Mouse (Mus musculus): ENCODE results near the gene Zfp526. TPM values are rescaled to one million over a fixed set of nuclear protein-coding genes. Genes with fewer than 3 reads are reported as not detected.

Gene Zfp526
- total RNA-seq (2021), result 10 to 100 TPM; 10.5 to 12.4 TPM

DNA sequence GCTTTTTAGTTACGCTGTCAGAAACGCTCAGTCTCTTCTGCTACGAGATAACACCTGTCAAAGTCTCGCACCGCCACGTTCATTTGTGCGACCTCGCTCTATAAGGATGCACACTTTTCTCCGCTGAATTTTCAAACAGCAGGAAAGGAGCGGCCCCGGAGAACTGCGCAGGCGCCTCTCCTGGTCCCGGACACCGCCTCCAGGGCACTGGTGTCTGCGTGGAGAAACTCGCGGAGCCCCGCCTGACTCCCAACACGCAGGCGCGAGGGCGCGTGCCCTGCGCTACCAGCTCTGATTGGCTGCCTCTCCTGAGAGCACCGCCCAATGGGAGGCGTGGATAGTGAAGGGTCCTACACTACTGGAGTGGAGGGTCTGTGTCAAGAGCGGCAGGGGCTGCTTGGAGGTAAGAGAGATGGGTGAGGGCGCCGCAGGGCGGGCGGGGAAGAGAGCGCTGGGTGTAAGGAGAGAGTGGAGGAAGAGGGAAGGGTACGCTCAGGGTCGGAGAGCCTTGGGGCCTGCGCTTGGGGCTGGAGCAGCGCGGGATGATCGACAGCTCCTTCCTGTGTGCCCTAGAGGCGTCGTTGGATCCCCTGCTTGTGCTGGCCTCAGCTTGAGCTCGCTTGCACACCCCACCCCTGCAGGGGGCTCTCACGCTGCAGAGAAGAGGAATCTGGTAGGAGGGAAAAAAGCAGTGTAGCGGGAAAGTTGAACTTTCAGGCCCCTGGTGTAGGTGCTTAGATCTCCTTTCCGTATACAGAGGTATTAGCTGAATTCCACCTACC is at the start of gene Zfp526:
Gene Zfp526, plus strand, starts transcription at position 324 of the 782 bp plus-strand sequence.
- DNase-seq (ENCODE audit: extremely low spot score in 1 of 2, low spot score in 1 of 2), result peak; percentile 88 to 89

DNA sequence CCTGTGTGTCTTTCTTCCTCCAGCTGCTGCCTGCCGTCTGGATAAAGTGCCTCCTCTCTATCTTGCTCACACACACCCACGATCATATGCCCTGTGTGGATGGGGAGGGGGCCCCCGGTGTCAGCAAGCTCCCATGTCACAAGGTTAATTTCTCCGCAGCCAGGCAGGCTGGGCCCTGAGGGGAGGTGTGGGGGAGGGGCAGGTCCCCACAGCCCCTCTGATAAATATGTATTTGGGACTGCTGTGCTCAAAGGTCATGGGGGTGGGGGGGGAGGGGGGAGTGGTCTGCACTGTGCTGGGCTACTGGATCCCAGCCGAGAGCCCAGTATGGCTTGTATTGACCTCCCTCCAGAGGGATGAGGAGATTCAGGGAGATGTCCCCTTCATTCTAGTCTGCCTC is 48.6 kb upstream of the Zfp526 start:
- DNase-seq (ENCODE audit: extremely low spot score in 1 of 2, low spot score in 1 of 2), result no peak

DNA sequence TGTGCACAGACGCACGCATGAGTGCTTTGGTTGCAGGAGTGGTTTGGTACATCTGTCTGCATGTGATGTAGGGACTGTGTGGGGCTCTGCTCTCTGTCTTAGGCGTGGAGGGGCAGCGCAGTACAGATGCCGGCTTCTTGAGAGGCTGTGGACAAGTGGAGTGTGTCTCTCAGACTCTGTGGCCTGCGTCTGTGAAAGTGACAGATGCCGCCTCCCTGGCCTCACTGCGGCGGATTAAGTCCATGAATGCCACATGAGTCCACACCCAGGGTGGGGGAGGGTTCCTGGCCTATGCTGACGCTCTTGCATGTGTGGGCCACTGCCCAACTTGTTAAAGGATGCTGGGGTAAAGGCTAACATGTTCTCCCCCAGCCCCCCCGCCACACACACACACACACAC is 46.9 kb upstream of the Zfp526 start:
- DNase-seq (ENCODE audit: extremely low spot score in 1 of 2, low spot score in 1 of 2), result no peak

DNA sequence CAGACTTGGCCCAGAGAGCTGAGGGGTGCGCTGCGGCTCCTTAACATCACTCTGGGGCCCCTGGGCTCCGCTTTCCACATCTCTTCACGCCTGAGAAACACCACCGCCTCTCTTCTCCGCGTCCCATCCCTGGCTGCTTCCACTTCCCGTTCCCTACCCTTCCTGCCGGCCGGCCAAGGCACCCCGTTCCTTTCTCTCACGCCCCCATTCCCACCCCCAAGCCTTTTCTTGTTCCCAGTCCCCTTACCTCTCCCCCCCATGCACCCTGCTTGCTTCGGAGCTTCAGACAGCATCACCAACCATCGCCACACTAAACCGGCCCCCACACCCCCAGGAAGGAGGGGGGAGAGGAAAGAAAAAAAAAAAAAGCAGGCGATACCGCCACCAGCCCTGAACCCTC is 42.9 kb upstream of the Zfp526 start:
- no peak for DNase-seq (ENCODE audit: extremely low spot score in 1 of 2, low spot score in 1 of 2)

DNA sequence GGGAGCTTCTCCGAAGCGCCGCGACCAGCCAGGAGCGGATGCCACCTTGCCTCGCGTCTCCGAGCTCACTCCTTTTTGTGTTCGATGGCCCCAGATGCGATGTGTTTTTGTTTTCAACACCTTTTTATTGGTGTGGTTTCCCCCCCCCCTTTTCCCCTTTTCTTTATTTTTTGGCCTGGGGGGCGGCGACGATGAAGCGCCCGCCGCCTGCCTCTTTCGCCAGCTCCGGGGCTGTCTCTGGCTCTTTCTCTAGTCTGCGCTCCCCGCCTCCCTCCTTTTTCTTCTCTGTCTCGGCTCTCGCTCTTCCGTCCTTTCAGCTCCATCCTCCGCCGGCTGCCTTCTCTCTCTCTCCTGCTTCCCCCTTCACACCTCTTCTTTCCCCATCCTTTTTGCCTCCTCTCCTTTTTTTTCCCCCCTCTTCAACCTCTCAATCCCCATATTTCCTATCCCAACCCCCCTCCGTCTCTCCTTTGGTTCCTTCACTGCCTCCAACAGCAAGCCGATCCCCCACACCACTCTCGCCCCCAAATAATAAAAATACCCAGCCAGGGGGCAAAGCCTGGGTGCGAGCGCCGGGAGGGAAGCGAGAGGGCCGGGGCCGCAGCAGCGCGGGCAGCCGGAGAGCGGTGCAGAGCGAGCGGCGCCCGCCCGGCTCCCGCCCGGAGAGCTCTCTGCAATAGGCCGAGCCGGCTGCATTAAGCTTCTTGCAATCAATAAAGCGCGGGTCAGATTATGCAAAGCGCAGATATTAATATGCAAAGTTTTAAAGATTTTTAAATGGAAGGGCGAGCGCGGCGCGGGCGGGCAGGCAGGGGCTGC is 42.2 kb upstream of the Zfp526 start:
- DNase-seq (ENCODE audit: extremely low spot score in 1 of 2, low spot score in 1 of 2), result peak; percentile 26 to 35

DNA sequence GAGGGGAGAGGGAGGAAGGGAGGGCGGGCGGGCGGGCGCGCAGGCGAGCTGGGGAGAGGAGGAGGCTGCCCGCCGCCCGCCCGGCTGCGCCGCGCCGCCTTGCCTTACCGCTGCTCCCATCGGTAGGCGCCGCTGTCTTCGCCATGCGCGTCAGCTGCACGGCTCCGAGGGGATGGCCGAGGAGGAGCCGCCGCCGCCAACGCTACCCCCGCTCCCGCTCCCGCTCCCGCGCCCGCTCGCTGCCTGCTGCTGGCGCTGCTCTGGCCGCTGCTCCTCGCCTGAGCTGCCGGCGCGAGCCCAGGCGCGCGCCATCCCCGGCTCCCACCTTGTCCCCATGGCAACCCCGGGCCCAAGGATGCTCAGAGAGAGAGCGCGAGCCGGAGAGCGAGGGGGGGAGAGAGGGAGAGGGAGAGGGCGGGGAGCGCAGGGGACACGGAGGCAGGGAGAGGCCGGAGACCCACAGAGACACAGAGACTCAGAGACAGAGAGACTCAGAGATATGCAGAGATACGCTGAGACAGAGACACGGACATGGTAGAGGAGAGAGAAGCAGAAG is 41.5 kb upstream of the Zfp526 start, which contains the start of gene Pou2f2:
Gene Pou2f2, minus strand, starts transcription at position 121 of the 556 bp plus-strand sequence.
- DNase-seq (ENCODE audit: extremely low spot score in 1 of 2, low spot score in 1 of 2), result peak; percentile 65 to 77

DNA sequence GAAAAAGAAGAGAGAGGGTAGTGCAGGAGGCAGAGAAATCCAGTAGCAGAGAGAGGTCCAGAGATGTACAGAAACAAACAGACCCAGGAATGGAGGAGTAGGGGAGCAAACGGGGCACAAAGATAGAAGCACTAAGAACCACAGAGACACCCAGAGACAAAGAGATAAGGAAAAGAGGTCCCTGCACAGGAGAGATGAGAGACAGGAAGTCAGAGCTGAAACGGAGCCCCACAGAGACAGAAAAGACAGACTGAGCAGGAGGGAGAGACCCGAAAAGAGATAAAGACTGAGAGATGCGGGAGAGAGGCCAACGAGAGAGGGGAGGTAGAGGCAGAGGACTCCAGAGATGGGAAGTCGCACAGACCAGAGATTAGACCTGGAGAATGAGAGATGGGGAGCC is 40.7 kb upstream of the Zfp526 start:
- no peak for DNase-seq (ENCODE audit: extremely low spot score in 1 of 2, low spot score in 1 of 2)

DNA sequence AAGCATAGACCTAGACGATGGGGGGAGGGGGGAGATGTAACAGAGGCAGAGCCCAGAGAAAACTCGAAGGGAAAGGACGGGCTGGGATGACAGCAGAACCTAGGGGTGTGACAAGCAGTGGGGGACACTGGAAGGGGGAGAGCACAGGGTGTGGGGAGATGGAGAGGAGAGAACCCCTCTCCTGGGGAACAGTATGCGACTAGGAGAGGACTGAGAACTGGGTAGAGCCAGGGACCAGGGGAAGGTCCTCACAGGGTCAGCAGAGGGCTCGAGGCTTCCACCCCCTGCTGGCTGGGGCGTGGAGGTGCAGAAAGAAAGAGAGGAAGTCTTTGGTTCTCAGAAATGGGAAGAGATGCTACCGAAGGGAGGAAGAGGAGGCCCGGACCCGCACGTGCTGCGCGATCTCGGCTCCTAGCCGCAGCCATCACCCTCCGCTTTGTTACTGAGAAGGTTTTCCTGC is 39.9 kb upstream of the Zfp526 start:
- peak in 1 of 2 experiments; percentile 35 for DNase-seq (ENCODE audit: extremely low spot score in 1 of 2, low spot score in 1 of 2)

DNA sequence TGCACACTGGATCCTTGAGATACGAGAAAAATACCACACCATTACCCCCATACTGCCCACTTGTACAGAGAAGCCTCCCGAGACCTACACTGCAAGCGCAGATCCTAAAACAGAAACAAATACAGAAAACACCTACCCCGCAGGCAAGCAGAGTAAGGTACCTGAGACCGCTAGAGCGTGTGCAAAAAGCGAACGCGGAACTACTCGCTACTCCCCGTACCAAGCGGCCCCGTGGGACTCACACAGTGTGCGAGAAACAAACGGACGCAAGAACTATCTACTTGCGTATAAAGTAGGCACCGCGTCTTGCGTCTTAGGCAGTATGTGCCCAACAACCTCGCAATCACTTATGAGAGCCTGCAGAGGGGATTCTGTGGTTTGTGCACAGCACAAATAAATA is 39.4 kb upstream of the Zfp526 start:
- no peak for DNase-seq (ENCODE audit: extremely low spot score in 1 of 2, low spot score in 1 of 2)

DNA sequence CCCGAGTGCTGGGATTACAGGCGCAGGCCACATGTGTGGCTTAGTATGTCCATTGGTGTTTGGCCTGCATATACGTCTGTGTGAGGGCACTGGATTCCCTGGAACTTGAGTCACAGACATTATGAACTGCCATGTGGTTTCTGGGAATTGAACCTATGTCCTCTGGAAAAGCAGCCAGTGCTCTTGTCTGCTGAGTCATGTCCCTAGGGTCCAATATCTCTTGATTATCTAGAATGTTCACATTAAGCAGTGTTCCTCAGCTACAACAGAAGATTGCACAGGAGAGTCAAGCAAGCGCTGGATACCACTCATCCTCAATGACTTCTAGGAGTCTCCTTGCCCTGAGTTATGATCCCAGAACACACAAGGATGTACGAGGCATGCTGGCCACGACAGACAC is 37.1 kb upstream of the Zfp526 start:
- DNase-seq (ENCODE audit: extremely low spot score in 1 of 2, low spot score in 1 of 2), result no peak

DNA sequence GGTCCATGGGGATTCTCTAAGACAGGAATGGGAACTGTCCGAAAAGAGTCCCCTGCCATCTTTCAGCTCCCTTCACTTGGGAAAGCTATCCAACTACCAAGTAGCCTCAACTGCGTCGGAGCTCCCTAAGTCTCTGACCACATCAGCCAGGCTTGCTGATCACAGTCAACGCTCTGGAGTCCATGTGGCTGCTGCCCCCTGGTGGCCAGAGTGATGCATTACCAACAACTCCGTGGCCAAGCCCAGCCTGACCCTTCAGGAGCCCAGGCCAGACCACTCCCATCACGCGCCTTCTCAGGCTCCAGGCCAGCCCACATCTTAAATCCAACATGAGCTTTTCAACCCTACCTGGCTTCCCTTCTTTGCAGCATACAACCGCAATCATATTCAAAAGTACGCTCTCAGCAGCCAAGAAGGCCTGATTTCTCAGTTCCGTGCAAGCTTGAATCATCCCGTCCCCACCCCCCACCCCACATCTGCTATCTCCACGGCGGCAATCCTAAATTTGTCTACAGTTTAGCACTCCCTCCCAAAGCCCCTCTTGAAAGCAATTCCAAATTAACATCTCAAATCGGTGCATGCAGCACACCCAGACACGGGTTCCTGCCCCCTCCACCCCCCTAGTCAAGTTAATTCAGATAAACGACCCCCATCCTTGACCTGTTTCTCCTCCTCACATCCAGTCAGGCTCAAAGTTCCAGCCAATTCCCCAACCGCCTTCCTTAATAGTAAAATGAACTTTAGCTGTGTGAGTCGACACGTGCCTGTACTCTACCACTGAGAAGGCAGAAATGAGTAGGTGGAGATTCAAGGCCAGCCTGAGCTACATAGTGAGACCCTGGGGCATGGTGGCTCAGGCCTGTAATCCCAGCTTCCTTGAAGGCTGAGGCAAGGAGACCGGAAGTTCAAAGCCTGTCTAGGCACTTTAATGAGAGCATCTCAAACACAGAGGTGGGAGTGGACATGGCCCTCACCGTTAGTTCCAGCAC is 33.3 kb upstream of the Zfp526 start:
- peak; percentile 91 to 94 for DNase-seq (ENCODE audit: extremely low spot score in 1 of 2, low spot score in 1 of 2)

DNA sequence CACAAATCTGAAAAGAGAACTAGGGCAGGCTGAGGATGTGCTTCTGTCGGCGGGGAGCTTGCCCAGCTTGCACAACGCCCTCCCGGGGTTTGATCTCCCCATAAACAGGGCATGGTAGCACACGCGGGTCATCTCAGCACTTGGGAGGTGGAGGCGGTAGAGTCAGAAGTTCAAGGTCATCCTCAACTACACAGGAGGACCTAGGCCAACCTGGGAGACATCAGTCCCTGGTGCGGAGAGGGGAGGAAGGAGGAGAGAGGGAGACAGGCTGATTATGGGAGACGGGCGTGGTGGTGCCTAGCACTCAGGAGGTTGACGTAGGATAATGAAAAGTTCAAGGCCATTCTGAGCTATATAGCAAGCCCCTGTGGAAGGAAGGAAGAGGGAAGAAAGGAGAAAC is 30.4 kb upstream of the Zfp526 start:
- no peak for DNase-seq (ENCODE audit: extremely low spot score in 1 of 2, low spot score in 1 of 2)

DNA sequence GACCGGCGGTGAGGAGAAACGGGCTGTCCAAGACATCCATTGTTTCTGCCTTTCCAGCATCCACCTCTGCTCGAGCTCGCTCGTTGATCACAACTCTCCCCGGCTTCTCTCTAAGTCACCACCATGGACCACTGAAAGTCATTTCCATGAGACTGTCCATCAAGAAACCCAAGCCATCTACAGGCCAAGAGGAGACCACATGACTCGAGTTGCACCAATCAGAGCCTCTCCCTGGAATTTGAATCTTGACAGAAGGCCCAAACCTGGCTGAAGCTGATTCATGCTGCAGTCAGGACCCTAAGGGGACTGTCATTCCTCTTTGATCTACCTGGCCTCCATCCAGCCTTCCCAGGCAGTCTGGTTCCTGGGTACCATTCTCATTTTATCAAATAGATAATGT is 29.1 kb upstream of the Zfp526 start:
- no peak for DNase-seq (ENCODE audit: extremely low spot score in 1 of 2, low spot score in 1 of 2)

DNA sequence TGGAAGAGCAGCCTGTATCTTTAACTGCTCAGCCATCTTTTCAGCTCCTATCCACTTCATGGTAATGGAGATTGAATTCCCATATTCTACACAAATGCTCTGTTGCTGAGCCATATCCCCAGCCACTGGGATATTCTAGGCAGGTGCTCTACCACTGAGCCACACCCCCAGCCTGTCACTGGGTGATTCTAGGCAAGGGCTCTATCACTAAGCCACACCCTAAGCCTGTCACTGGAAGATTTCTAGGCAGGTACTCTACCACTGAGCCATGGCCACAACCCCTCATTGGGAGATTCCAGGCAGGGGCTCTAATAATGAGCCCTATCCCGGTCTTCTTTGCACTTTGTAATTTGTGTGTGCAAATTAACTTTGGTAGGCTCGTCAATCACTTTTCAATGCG is 26.1 kb upstream of the Zfp526 start:
- no peak for DNase-seq (ENCODE audit: extremely low spot score in 1 of 2, low spot score in 1 of 2)

DNA sequence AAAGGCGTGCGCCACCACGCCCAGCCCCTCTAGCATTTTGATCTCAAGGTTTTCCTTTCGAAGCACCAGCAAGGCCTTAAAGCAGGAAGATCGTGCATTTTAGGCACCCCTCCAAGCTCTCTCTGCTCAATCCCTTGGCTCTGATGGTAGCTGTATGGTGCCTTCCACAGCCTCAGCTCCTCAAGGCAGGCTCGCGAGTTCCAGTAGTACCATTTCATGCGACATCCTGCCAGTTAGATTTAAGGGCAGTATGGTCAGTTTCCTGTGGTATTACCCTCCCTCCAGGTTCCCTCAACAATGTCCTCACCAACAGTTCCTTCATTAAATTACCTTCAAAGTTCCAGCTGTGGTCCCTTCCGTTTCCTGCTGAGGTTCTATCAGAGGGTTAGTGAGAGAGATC is 25.1 kb upstream of the Zfp526 start:
- no peak for DNase-seq (ENCODE audit: extremely low spot score in 1 of 2, low spot score in 1 of 2)

DNA sequence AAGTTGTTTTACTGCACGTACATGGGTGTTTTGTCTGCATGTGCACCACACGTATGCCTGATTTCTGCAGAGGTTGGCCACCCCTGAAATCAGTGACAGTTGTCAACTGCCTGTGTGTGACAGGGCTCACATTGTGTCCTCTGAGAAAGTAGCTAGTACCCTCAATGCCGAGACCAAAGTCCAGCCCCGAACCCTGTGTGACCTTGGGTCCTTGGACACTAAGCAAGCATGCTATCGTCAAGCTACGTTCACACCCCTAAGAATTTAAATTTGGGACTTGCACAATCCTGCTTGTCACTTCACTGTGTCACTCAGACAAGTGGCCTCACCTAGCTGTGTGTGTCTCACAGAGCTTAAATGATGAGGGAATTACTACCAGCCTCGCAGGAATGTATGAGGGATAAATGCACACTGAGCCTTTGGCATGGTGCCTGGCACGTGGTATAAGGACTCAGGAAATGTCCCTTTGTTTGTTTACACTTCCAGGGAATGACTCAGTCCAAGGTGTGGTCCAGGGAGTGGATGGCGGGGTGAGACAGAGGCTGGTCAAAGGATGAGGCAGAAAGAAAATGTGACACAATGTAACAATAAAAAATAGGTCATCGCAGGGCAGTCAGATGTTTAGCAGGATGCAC is 23.7 kb upstream of the Zfp526 start:
- DNase-seq (ENCODE audit: extremely low spot score in 1 of 2, low spot score in 1 of 2), result no peak

DNA sequence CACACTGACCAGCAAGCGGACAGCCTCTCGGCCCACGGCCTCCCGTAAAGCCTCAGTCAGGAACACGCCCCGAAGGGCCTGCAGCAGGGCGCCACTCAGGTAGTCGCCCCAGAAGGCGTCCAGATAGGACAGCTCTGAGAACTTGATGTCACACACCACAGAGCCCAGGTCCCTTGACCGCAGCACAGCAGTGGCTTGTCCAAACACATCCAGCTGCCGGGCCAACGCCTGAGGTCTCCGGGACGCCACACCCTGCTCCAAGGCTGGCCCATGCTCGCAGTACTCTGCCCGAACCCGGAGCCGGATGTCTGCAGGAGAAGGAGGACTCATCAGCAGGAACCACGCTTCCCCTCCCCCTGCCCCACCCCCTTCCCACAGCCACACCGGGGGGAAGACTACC is 17.6 kb upstream of the Zfp526 start:
- DNase-seq (ENCODE audit: extremely low spot score in 1 of 2, low spot score in 1 of 2), result no peak

DNA sequence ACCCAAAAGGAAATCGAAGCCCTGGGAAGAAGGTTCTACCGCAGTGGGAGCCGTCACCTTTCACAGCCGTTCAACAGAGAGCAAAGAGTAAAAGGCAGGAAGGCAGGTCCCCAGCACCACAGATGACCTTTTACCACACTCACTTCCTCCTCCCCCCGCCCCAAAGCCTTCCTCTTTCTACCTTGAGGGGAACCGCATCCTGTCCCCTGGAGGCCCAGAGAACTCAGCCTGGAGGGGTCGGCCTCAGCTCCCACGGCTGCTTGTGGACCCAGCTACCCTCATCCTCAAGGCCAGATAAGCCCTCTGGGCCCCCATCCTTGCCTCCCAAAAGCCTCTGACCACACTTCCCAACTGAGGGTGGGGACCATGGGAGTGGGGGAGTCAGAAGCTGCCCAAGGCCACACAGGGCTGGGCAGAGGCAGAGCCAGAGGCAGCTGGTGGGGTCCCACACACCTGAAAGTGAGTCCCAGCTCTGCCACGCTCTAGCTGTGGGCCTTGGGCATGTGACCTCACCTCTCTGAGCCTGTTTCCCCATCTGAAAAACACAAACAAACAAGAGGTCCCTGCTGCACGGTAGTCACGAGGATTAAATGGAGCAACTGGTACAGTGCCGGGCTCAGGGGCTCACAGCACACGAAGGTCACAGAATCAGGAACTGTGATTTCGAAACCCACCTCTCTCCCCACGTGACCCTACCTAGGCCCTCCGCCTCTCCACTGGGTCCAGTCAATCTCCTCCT is 15.7 kb upstream of the Zfp526 start:
- no peak for DNase-seq (ENCODE audit: extremely low spot score in 1 of 2, low spot score in 1 of 2)

All from layer of hippocampus, postnatal 25 days (tissue).